Comparison of ENCODE assay signal across 7 mouse cellular contexts in genomic region chr7:129567541-129567940, GRCm38 (mm10).
"Had no signal": no experiment of that assay in that cellular context is flagged by ENCODE, and none has a peak within 500 bp of the region (broad histone marks: within the 10 kb centered on the region; RNA-seq: fewer than 3 reads in every experiment).

No protein-coding gene starts in this region.

- DNase-seq: kidney, adult 18-20 months; kidney, postnatal 10 days; kidney, postnatal 4 days; retina, postnatal 1 day; right cerebral cortex, postnatal 4 days; spleen, adult 18-20 months; thymus, postnatal 36 days had no signal
